Mouse (Mus musculus) fibroblast of lung, adult 2 months (primary cell): ENCODE results near the gene Nrgn.

Experiments
- DNase-seq: peaks from one replicate; pipeline ENCODE4 v3.0.0-alpha.2; 2011; ENCODE audit warnings: low read depth

Nrgn gene

DNA sequence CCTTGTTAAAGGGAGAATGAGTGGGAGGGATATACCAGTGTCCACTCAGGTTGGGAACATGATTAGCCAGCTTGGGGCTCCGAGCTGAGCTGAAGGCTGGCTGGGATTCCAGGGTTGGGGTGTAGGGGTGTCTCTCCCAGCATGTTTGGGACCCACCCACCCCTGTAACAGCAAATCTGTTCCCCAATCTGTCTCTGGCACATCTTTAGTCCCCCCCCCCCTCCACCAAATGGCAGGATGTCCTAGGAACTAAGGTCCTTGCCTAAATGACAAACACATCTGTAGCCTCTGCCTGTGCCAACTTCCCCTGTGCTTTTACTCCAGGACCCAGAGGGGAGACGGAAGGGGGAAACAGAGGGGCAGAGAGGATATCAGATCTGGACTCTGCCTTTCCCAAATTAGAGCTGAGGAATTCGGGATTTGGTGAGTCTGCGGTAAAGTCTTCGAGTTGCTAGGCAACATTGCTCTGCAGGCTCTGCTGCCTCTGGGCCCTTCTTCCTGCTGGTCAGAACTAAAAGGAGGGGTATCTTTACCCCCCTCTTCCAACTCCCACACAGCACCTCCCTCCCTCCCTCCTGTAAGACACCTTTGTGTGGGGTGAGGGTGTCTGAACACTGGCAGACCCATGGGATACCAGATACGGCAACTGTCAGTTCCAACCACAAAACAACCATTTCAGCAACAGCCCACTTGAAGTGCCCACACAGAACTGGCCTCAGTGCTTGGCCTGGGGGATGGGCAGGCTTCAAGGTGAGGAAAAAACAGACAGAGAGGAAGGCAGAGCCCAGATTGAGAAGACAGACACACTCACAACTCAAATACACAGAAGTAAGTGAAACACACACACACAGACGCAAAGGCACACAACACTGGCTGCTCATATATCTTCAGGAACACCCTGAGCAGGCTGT, 2.4 kb upstream of the Nrgn start, which contains the start of gene Siae:
TSS of gene Siae (plus strand) at position 861 of the 911 bp plus-strand sequence.
- no peak for DNase-seq

DNA sequence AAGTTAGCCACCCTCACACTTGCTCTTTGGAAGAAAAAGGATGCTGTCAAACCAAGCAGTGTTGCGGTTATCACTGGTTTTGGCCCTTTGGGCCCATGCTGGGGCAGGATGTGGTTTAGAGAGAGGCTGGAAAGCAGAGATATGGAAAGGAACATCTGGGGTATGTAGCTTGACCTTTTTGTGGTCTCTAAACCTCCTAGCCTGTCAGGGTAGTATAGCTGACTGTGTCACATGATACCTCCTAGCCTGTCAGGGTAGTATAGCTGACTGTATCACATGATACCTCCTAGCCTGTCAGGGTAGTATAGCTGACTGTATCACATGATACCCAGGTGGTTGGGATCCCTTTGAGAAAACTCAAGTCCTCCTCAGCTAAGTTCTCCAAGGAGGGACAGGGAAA, 1.6 kb upstream of the Nrgn start:
- no peak for DNase-seq

DNA sequence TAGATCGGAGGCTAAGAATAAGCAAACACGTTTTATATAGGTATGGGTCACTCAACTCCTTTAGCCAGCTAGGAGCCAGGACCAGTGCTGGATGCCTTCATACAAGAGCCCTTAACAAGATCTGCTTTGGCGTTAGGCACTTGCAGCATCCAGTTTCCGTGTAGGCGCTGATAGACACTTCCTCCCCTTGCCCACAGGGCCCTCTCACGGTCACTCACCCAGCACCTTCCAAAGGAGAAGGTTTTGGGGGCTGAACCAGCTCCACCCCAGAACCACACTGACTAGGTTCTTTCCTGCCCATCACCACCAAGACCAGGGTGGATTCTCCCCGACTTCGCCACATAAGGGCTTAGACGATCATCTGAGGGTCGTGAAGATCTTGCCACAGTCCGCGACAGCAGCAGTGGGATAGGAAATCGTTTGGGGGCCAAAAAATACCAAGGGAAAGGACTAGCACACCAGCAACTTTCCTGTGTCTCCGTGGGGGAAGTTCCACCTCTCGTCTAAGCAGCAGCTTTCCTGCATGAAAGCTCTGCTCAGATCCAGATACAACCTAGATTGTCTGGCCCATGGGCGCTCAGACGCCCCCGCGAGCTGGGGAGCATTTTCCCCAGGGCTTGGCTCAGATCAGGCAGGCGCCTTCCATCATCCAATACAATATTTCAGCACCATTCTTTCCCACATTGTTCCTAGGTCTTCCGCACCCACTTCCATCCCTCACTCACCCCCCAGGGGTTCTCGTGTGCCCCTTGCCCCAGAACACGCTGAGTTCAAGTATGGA, 763 bp downstream of the Nrgn start:
- DNase-seq = no peak

DNA sequence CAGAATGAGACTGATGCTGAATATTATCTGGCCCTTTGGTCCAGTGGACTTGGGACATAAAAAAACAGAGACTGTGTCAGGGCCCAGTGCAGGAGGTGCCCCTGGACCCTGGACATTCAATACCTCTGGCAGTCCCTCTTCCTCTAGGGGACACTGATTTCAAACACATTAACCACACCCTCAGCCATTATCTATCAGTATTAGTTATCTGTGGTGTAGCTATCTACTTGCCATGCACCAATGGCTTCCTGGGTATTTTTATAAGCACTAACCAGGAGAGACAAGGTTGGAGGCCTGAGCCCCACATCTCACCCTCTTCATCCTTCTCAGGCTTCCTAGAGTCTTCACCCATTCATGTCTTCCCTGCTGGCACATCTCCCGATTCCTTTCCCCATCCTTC, 2.3 kb downstream of the Nrgn start:
- DNase-seq = no peak

DNA sequence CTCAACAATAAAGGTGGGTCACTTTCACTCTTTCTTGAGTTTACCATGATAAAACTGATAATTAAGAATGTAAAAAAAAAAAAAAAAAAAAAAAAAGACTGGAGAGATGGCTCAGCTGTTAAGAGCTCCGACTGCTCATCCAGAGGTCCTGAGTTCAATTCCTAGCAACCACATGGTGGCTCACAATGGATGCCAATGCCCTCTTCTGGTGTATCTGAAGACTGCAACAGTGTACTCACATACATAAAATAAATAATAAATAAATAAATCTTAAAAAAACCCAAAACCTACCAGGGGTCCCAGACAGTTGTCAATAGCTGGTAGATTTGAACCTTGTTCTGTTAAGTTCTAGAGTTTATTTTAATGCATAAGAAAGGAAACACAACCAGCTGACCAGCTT, 5.8 kb downstream of the Nrgn start:
- DNase-seq = no peak

DNA sequence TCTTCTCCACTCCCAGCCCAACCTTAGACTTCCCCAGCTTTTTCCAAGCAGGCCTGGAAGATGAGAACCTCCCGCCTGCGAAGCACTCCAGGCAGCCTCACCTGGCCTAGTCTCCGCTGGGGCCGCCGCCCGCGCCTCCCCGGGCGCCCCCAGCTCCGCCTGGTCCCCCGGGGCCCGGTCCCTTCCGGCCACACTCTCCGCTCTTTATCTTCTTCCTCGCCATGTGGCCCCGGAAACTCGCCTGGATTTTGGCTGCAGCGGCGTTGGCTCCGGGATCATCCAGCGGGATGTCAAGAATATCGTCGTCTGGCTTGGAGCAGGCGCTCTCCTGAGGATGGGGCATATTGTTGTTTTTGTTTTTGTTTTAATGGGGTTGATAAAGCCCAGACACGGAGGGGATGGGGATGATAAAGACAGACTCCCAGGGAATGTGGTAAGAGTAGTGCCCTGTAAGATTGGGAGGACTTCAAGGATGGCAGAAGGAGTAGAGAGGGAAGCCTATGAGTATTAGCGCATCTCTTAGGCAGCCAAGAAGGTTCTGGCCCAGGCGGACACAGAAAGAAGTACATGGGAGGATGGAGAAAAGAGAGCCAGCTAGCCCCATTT, 6.8 kb downstream of the Nrgn start:
- no peak for DNase-seq

DNA sequence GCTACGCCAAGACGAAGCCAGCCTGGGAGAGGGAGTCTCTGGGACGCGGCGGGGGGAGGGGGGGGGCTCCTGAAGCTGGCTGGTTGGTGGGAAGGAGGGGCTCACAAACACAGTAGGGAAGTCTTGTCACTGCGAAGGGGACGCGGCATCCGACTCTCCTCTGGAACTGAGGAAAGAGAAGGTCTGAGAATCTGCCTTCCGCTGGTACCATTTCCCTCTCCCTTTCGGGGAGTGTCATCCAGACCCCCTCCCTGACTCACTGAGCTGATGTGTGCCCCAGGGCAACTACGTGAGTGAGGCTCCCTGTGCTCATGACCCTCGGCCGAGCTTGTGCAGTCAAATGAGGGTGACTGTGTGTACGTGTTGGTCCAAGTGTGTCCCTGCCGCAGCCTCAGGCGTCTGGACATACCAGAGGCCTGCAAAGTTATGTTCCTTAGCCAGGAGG, 7.5 kb downstream of the Nrgn start:
- DNase-seq = no peak

DNA sequence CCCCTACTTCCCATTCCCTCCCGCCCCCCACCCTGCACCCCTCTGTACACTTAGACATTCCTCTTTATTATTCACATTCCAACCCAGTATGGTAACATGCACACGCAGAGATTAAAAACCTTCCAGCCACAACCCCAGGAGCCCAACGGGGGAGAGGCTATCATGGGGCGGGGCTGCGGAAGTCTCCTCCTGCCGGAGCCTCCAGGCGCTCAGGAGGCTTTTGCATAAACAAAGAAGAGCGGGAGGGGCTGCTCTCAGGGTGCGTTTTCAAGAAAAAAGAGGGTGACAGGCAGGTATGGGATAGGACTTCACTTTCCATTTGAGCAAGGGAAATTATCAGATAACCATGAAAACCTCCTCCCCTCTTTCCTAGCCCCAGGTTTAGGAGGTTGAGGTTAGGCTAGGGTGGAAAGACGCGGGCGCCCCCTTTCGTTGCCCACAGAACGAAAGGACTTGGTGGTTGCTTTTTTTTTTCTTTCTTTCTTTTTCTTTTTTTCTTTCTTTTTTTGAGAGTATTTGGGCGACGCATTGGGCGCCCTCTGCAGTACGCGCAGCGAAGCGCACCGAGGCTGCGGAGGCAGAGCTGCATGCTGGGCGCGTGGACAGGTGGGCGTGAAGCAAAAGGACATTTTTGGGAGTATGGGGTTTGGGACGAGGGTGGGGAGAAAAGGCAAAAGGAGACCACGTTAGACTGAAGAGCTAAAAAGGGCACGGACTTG, 8.1 kb downstream of the Nrgn start:
- DNase-seq = peak; percentile 47

DNA sequence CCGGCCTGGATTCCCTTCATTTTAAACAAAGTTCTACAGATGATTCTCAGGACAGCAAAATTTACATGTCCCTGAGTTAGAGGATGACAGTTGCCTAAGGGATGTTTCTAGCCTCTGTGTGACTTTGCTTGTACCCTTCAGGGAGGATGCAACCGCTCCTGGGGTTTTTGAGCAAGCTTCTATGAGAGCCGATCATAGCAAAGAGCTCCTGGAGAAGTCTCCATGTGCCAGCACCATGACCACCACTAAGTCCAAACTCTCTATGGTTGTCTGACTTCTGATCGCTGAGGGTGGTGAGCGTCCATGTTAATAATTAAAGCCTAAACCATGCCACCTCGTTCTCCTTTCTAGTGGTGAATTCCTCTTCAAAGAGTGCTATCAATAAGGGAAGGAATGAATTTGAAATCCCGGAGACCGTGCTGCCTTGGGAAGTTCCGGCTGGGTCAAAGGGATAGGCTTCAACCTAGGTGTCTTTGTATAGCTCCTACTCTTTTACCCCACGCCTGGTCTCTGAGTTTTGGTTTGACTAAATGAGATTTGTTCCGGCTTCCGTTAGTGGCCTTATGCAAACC, 8.7 kb downstream of the Nrgn start:
- DNase-seq = no peak

DNA sequence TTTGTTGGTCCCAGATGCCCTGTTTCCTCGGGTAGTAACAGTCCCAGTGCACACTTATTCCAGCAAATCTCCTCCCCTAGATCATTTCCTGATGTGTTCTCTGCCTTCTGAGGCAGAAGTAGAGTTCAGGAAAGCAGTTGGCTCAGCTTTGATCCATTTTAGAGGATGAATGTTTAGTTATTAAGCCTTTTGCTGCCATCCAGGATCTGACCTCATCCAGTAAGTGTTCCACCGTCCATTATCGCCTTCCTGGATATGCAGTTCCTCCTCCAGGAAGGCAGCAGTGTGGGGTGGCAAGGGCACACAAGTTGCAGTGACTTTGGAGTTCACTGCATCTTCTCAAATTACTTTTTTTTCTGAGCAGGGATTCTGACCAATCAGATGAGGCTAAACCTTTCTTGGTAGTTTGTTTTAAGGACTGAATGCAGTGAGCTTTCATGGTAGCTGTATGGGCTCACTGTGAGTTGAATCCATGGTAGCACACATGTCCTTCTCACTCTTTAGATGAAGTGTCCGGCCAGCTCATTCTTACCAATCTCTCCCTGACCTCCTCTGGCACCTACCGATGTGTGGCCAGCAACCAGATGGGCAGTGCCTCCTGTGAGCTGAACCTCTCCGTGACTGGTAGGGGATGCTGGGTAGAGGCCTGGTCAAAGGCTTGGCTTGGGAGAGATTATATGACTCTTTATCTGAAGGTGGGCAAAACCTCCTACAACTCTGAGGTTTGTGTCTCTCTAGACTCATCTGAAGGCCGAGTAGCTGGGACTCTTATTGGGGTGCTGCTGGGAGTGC, 10.7 kb downstream of the Nrgn start:
- DNase-seq = no peak

DNA sequence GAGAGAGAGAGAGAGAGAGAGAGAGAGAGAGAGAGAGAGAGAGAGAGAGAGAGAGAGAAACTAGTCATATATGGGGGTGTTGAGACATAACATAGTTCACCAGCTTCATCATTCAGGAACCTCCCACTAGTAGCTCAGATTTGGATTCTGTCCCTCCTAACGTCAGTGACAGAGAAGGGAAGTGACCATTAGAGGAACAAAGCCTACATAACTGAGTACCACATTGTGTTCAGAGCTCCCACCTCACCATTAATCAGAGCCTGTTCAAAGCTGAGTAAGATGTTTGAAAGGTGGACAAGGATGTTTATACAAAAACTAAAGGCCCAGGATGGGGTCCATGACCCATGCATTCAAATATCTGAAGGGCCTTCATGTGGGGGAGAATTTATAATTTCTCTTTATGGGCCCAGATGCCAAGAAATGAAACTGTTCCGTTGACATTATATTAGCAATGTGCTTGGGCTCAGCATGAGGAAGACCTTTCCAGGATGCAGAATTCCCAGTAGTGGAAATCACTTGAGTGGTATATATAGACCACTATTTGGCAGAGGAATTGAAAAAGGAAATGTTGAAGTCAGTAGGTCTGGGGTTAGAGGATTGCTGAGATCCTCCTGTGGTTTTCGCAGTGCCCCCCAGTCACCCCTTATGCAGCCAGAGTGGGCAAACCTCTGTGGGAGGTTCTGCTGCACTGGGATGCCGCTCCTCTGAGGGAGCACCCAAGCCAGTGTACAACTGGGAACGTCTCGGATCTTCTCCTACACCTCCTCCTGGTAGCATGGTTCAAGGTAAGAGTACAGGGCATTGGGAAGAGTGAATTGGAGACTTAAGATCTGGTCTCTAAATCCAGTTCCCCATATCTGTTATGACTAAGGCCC, 11.8 kb downstream of the Nrgn start:
- no peak for DNase-seq

DNA sequence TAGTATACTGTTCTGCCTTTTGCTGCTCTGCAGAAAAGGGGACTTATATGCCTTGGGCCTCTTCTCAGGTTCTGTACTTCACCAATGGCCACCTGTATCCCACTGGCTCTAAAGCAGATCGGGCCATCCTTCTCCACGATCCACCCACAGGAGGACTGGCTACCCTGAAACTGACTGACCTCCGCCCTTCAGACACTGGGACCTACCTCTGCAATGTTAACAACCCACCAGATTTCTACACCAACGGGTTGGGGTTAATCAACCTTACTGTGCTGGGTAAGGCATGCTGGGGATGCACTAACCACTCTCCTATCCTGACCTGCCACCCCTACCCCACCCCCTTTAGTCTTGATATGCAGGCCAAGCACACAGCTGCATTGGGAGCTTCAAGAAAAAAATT, 12.5 kb downstream of the Nrgn start:
- no peak for DNase-seq

DNA sequence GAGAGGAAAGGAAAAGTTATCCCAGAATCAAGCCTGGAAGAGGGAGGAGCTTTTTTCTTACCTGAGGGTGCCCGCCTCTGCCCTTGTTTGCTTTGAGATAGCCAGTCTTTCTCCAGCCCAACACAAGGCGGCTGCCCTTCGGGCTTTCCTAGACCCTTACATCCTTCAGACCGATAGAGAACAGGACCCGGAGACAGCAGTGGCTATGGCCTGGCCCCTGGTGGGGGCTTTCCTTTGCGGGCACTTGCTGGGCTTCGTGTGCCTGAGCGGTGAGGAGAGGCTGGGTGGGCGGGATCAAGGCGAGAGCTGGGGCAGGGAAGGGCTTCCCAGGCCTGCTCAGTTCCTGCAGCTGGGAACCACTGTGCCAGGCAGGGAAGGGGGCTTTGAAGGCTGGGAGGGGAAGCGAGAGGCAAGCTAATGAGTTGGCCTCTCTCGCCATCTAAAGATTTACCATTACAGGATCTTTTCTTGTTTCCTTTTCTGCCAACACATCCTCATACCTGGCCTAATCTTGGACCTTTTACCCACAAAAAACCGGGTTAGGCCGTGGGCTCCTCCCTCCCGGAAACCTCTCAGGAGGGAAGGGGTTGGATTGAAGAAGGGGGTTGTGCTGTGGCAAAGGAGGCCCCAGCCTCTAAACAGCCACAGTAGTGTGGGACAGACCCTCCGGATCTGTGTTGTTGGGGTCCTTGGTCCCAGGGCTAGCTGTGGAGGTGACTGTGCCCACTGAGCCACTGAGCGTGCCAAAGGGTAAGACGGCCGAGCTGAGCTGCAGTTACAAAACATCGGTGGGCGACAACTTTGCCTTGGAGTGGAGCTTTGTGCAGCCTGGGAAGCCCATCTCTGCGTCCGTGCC, 13.3 kb downstream of the Nrgn start, which contains the start of gene Vsig2:
TSS of gene Vsig2 (plus strand) at position 86 of the 856 bp plus-strand sequence.
- DNase-seq = no peak

DNA sequence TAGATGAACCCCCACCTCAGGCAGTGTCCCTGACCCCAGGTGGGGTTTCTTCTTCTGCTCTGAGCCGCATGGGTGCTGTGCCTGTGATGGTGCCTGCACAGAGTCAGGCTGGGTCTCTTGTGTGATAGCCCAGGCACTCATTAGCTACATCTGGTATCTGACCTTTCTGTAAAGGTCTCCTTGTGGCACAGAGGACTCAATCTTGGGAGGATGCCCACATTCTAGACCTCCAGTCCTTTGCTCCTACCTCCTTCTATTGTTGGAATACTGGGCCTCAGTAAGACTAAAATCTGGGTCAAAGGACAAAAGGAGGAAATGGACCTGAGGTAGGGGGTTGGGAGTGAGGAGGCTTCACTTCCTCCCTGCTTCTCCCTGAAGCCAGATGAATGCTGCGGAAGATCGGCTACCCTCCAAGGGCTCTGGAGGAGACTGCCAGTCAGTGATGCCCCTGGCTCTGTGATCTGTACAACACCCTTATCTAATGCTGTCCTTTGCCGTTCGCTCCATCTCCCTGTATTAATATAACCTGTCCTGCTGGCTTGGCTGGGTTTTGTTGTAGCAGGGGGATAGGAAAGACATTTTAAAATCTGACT, 14.9 kb downstream of the Nrgn start:
- no peak for DNase-seq

DNA sequence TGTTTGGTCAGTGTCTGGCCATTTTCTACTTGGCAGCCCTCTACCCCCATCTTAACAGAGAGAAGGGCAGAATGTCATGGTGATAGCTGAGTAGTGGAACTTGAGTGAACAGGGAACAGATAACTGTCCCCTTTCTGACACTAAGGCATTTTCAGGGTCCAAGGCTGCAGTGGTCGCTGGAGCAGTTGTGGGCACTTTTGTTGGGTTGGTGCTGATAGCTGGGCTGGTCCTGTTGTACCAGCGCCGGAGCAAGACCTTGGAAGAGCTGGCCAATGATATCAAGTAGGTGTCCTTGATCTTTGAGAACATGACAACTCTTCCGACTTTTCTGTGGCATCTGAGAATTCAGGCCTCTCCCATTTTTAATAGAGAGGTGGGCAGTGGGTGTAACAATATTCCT, 15.9 kb downstream of the Nrgn start:
- DNase-seq = no peak

DNA sequence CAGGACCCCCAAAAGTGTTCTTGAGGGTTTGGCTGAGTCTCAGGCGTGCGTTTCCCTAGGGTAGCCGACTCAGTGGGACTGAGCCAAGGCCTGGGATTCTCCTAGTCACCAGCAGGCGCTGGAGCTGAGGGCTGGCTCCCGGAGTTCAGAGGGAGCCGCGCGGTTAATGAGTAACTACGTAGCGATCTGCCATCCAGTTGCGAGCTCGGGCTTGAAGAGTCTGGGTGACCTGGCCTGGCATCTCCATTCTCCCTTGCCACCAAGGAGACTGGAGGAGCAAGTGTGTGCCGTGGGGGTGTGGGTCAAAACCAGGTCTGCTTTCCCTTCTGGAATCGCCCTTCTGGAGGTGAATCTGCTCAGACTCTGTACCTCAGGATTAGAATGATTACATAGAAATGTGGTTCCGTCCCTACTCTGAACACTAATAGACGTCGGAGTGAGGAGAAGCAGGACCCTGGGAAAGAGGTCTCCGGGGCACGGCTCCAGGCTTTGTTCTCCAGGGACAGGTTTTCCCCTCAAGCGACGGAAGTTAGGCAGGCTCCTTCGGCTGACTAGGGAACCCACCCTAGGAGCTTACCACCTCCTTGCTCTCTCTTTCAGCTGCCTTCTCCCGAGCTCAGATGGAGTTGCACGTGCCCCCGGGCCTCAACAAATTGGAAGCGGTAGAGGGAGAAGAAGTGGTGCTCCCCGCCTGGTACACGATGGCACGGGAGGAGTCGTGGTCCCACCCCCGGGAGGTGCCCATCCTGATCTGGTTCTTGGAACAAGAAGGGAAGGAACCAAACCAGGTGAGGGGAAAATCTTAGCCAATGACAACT, 21.6 kb downstream of the Nrgn start:
- no peak for DNase-seq
